Mouse (Mus musculus) left cerebral cortex, adult 6 months (tissue): ENCODE data around the gene Cop1. TPM values are rescaled to one million over a fixed set of nuclear protein-coding genes. Genes with fewer than 3 reads are reported as not detected.

ENCODE experiments used
- long read RNA-seq, 2 experiments: library from polyadenylated mRNA; unstranded; transcript quantifications; one replicate each; pipeline ENCODE4 v2.0.0; 2019 to 2020
- polyA plus RNA-seq: library from polyadenylated mRNA; unstranded; fragments of <200 nt; fragmentation: Nextera tagmentation; gene quantifications from 2 replicates; pipeline ENCODE4 v1.2.3, GENCODE M21; 2021

Gene Cop1
- polyA plus RNA-seq = 10.3 and 53.2 TPM in 2 replicates
- long read RNA-seq, experiment 1, full-length matches to known transcripts = 3 of 13 reads
- long read RNA-seq, experiment 1, partial matches to known transcripts = 7 of 13 reads
- long read RNA-seq, experiment 1, other reads (novel, unspliced or antisense) = 3 of 13 reads
- long read RNA-seq, experiment 2, full-length matches to known transcripts = 3 of 26 reads
- long read RNA-seq, experiment 2, partial matches to known transcripts = 19 of 26 reads
- long read RNA-seq, experiment 2, other reads (novel, unspliced or antisense) = 4 of 26 reads

GRCm38 (mm10) chr1:159231781-159232571, at the start of gene Cop1:
Gene Cop1, plus strand, starts transcription at chr1:159232320.

